8 mouse cellular contexts compared by ENCODE assay signal in genomic region chr11:62549782-62550181, GRCm38 (mm10). TPM values are rescaled to one million over a fixed set of nuclear protein-coding genes. Genes with fewer than 3 reads are reported as not detected.
A peak's percentile ranks its signal among the peaks of the same experiment; 100 is the strongest.
DNase-seq lines count a peak whose midpoint lies in the region; ATAC-seq and TF ChIP-seq lines count a peak whose summit lies in the region.

No protein-coding gene starts in this region.

- H3K27me3 ChIP-seq in hindbrain, embryonic 15.5 days = no peaks in the 10 kb centered on the region
- no peaks in the 10 kb centered on the region for H3K27me3 ChIP-seq in small intestine, adult 2 months (ENCODE audit: control insufficient read depth, insufficient read depth, low read length)

- no peaks in the 10 kb centered on the region for H3K9me3 ChIP-seq in hindbrain, embryonic 15.5 days

- peak; percentile 45 for DNase-seq in right cerebral cortex, adult 18-20 months
- DNase-seq in right cerebral cortex, postnatal 36 days (ENCODE audit: low spot score in 2 of 2) = no peak
- peak; percentile 82 for DNase-seq in cerebellum, adult 9-10 months
- peak; percentile 89 for DNase-seq in gastrocnemius, adult 2 months
- DNase-seq in left cerebral cortex, adult 18-20 months (ENCODE audit: low spot score in 2 of 2) = peak; percentile 36 to 40
- DNase-seq in lung, postnatal 4 days = peak; percentile 71 to 81

- peaks cover 33% of the 10 kb centered on the region for H3K4me1 ChIP-seq in hindbrain, embryonic 15.5 days (replicated peaks)
- peaks cover 2% of the 10 kb centered on the region; the same call in 1 of the 2 replicates for H3K4me1 ChIP-seq in small intestine, adult 2 months (ENCODE audit: control insufficient read depth, insufficient read depth, insufficient read length, low read length)

- WGBS in hindbrain, embryonic 15.5 days = 8% methylated on average over 5 of the region's 5 CpGs
- under 1% methylated on average over 5 of the region's 5 CpGs for whole genome bisulfite sequencing in small intestine, adult 2 months

- peak overlapping the region; percentile 96 for H3K9ac ChIP-seq in hindbrain, embryonic 15.5 days

- H3K36me3 ChIP-seq in hindbrain, embryonic 15.5 days = 0 out of 2 replicates have a peak, but pooled peaks cover 7% of the 10 kb centered on the region
- peaks cover 17% of the 10 kb centered on the region for H3K36me3 ChIP-seq in small intestine, adult 2 months (ENCODE audit: control insufficient read depth, insufficient read depth, low read length)

- H3K4me3 ChIP-seq in gastrocnemius, adult 2 months = peak overlapping the region; percentile 96
- peak overlapping the region; percentile 76 for H3K4me3 ChIP-seq in hindbrain, embryonic 15.5 days
- H3K4me3 ChIP-seq in small intestine, adult 2 months (ENCODE audit: low read depth, low read length) = no peak overlapping the region

- H3K27ac ChIP-seq in gastrocnemius, adult 2 months = peak overlapping the region; percentile 98
- H3K27ac ChIP-seq in hindbrain, embryonic 15.5 days (replicated peaks) = peak overlapping the region; percentile 99
- peak overlapping the region; percentile 100 for H3K27ac ChIP-seq in small intestine, adult 2 months (ENCODE audit: insufficient read depth, low read depth, low read length)

- intact Hi-C loops in gastrocnemius, adult 2 months (cut with DNase I) = loop anchor here (2.0 kb wide), 1 partner anchor 93 kb away; no protein-coding TSS in a partner anchor

- TF ChIP-seq CTCF in gastrocnemius, adult 2 months (IDR thresholded peaks at IDR 0.05) = no peak
- no peak for TF ChIP-seq CTCF in small intestine, adult 2 months (IDR thresholded peaks at IDR 0.05; ENCODE audit: extremely low read depth, insufficient read length, insufficient replicate concordance, low read depth, low read length)

- no peak for ATAC-seq in hindbrain, embryonic 15.5 days (ENCODE audit: low FRiP score, low read depth)

- peak overlapping the region; percentile 79 for H3K4me2 ChIP-seq in hindbrain, embryonic 15.5 days

- TF ChIP-seq POLR2A in small intestine, adult 2 months (IDR thresholded peaks at IDR 0.05; ENCODE audit: low read depth, low read length) = no peak

RNA-seq across cellular contexts. Expression of gene Ubb, which starts 1.2 kb away (rescaled TPM):
- total RNA-seq in gastrocnemius, adult 2 months (2021) = 100 to 1,000 TPM; 776 to 989 TPM
- 4,365 and 4,386 TPM in 2 replicates for polyA plus RNA-seq in hindbrain, embryonic 15.5 days (2015; fragmentation: Nextera tagmentation; extraction: Ambion mirVana)
- 1,000 to 10,000 TPM; 1,699 to 1,805 TPM for total RNA-seq in left cerebral cortex, adult 18-20 months (2021)
- 827 and 2,308 TPM in 2 replicates for polyA plus RNA-seq in small intestine, adult 2 months (2012; rRNA removed)

RNA-seq across cellular contexts. Expression of gene Cenpv, which starts 10.7 kb away (rescaled TPM):
- total RNA-seq in gastrocnemius, adult 2 months (2021) = 10 to 100 TPM; 19.2 to 24.3 TPM
- polyA plus RNA-seq in hindbrain, embryonic 15.5 days (2015; fragmentation: Nextera tagmentation; extraction: Ambion mirVana) = 56.8 and 57.3 TPM in 2 replicates
- 10 to 100 TPM; 34.7 to 36.9 TPM for total RNA-seq in left cerebral cortex, adult 18-20 months (2021)
- 77.4 and 175 TPM in 2 replicates for polyA plus RNA-seq in small intestine, adult 2 months (2012; rRNA removed)

RNA-seq across cellular contexts. Expression of gene Trpv2, which starts 24.5 kb away (rescaled TPM):
- 1 to 10 TPM in 1 of 2 experiments, under 1 TPM in 1; 0.89 to 1.1 TPM for total RNA-seq in gastrocnemius, adult 2 months (2021)
- 30.9 and 31.2 TPM in 2 replicates for polyA plus RNA-seq in hindbrain, embryonic 15.5 days (2015; fragmentation: Nextera tagmentation; extraction: Ambion mirVana)
- total RNA-seq in left cerebral cortex, adult 18-20 months (2021) = 10 to 100 TPM; 21.1 to 21.2 TPM
- polyA plus RNA-seq in small intestine, adult 2 months (2012; rRNA removed) = 4.0 and 4.7 TPM in 2 replicates

Comparison
In these comparisons a context has a peak if more than half of its experiments do, and no peak if none do; other contexts are left out.
1. DNase-seq: peak in right cerebral cortex, adult 18-20 months (single experiment), cerebellum, adult 9-10 months (single experiment), gastrocnemius, adult 2 months (single experiment), left cerebral cortex, adult 18-20 months (2 of 2) and lung, postnatal 4 days (2 of 2); none in right cerebral cortex, postnatal 36 days (0 of 2).
2. RNA of gene Trpv2, which starts 24.5 kb away (total RNA-seq): 21.1 to 21.2 TPM in left cerebral cortex, adult 18-20 months; 0.89 to 1.1 TPM in gastrocnemius, adult 2 months; every median in the first group is over 10 times any median in the second.
3. Peak in every context shown above with its lines, with median percentiles within 50 percentile points of each other: H3K27ac ChIP-seq.